Mouse (Mus musculus) hindbrain, embryonic 15.5 days (tissue): ENCODE measurements around the gene Klhdc4. TPM values are rescaled to one million over a fixed set of nuclear protein-coding genes. Genes with fewer than 3 reads are reported as not detected.

ENCODE experiments used
- ATAC-seq: fragments of 200-750 bp; cut with Nextera tagmentation; 2 replicates; pipeline ENCODE4 v1.8.0; 2017; ENCODE audit warnings: low read depth, moderate number of reproducible peaks, moderate TSS enrichment; ENCODE audit not compliant: low FRiP score
- H3K27ac ChIP-seq: fragments of 300-500 bp; sonication (generic); replicated peaks from 2 replicates; pipeline ENCODE4 v1.5.1; 2015; ENCODE audit warnings: mild to moderate bottlenecking, inconsistent platforms
- H3K27me3 ChIP-seq: fragments of 300-500 bp; sonication (generic); 2 replicates; pipeline ENCODE4 v1.6.1; 2015; ENCODE audit warnings: control low read depth, inconsistent platforms
- H3K36me3 ChIP-seq: fragments of 300-500 bp; sonication (generic); 2 replicates; pipeline ENCODE4 v1.6.1; 2015; ENCODE audit warnings: control low read depth, inconsistent platforms
- H3K4me1 ChIP-seq: fragments of 300-500 bp; sonication (generic); replicated peaks from 2 replicates; pipeline ENCODE4 v1.6.1; 2015; ENCODE audit warnings: control low read depth, inconsistent platforms
- H3K4me2 ChIP-seq: fragments of 300-500 bp; sonication (generic); 2 replicates; pipeline ENCODE4 v1.6.1; 2015; ENCODE audit warnings: moderate library complexity, mild to moderate bottlenecking, inconsistent platforms
- H3K4me3 ChIP-seq: fragments of 300-500 bp; sonication (generic); 2 replicates; pipeline ENCODE4 v1.5.1; 2015; ENCODE audit warnings: mild to moderate bottlenecking, inconsistent platforms
- H3K9ac ChIP-seq: fragments of 300-500 bp; sonication (generic); 2 replicates; pipeline ENCODE4 v1.6.1; 2015; ENCODE audit warnings: inconsistent platforms
- H3K9me3 ChIP-seq: fragments of 300-500 bp; sonication (generic); 2 replicates; pipeline ENCODE4 v1.6.1; 2016; ENCODE audit warnings: control low read depth, inconsistent platforms
- WGBS: fragments of 180-500 bp; shearing (Covaris S2); methylation state at CpG from one replicate; pipeline ENCODE4 v1.1.7; 2015; 5-methylcytosine and 5-hydroxymethylcytosine counted together
- polyA plus RNA-seq: library from polyadenylated mRNA; unstranded; fragments of >200 nt; fragmentation: Nextera tagmentation; extraction: Ambion mirVana; gene quantifications from 2 replicates; pipeline ENCODE4 v1.2.1, GENCODE M21; 2015

Klhdc4 gene
- polyA plus RNA-seq, 1 experiment from 2014 or later = 46.5 TPM

DNA sequence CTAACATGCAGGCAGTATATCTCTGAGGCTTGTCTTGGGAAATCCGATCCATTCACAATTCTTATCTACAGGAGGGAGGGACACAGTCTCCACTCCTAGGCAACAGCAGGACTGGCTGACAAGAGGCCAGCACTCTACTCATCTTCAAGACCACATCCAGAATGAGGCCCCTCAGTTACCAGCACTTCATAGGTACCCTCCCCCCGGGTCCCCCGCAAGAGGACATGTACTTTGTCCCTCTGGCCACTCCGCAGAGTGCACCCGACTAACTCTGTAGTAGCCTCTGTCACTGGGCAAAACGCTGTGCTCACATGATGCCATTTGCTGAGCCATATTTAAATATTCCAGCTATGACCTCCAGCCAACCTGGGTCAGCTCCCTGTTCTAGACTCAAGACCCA lies 31.0 kb downstream of the Klhdc4 start:
- ATAC-seq = no peak
- 95% methylated on average over 6 of the region's 6 CpGs for WGBS
- H3K9me3 ChIP-seq = no peaks in the 10 kb centered on the region
- no peaks in the 10 kb centered on the region for H3K27me3 ChIP-seq
- no peak overlapping the region for H3K4me2 ChIP-seq
- no peaks in the 10 kb centered on the region for H3K4me1 ChIP-seq
- no peak overlapping the region for H3K4me3 ChIP-seq
- peaks cover 32% of the 10 kb centered on the region for H3K36me3 ChIP-seq
- H3K27ac ChIP-seq = no peak overlapping the region
- no peak overlapping the region for H3K9ac ChIP-seq

DNA sequence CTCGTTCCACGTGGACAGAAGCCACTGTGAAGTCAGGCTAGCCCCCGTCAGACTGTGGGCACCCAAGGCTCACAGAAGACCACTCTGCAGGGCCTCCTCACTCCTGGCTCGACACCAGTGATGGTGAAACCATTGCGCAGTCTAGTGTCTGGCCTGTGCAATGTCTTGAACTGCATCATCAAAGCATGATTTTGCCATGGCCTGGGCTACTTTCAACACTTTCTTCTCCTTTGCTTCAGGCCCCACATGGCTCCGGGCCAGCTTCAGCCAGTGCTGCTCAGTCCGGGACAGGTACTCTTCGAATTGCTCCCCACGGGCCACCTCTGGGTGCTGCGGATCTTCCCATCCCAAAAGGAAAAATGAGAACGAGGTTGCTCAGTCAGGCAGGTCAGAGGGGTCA lies 33.0 kb downstream of the Klhdc4 start:
- H3K9me3 ChIP-seq = no peaks in the 10 kb centered on the region
- no peaks in the 10 kb centered on the region for H3K4me1 ChIP-seq
- no peaks in the 10 kb centered on the region for H3K27me3 ChIP-seq
- 94% methylated on average over 11 of the region's 11 CpGs for WGBS
- H3K36me3 ChIP-seq = peaks cover 22% of the 10 kb centered on the region; the same call in 1 of the 2 replicates
- ATAC-seq = no peak
- no peak overlapping the region for H3K4me3 ChIP-seq
- no peak overlapping the region for H3K4me2 ChIP-seq
- H3K9ac ChIP-seq = no peak overlapping the region
- no peak overlapping the region for H3K27ac ChIP-seq

DNA sequence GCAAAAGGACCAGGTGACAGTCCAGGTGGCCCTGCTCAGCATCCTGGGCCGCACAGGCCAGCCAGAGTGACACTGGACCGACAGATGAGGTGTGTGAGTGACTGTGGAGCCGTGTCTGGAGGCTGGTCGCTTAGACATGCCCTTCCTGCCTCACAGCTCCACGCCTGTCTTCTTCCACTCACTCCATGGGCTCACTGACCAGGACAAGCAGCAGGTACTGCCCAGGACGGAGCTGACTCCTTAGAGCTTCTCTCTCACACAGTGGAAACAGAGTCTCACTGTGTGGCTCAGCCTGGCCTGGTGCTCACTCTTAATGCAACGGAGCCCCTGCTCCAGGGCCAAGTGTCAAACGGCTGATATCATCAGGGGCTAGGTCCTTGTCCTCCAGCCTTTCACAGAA lies 33.9 kb downstream of the Klhdc4 start:
- Histone ChIP-seq H3K27ac (no peak overlapping the region), H3K4me3 (no peak overlapping the region), H3K36me3 (peaks cover 18% of the 10 kb centered on the region; the same call in 1 of the 2 replicates), H3K9ac (no peak overlapping the region), H3K4me1 (no peaks in the 10 kb centered on the region), H3K27me3 (no peaks in the 10 kb centered on the region), H3K4me2 (no peak overlapping the region), H3K9me3 (no peaks in the 10 kb centered on the region)
- ATAC-seq = no peak
- 93% methylated on average over 8 of the region's 8 CpGs for WGBS

DNA sequence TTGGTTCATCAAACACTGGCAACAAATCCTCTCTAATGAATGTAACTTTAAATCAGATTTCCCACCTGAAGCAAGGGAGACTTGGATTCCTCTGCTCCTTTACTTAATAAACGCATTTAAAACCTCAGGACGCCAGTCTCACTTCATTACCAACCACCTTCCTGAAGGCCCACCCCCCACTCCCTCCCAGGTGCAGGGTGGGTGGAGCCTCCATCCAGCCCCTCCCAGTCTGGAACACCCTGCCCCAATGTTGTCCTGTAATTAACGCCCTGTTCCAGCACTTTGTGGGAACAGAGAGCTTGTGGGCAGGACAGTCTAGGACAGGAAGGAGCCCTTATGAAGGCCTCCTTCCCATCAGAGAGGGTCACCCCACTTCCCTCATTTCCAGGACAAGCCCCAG lies 35.2 kb downstream of the Klhdc4 start:
- Histone ChIP-seq H3K9ac (no peak overlapping the region), H3K36me3 (peaks cover 14% of the 10 kb centered on the region; the same call in 1 of the 2 replicates), H3K27ac (no peak overlapping the region), H3K9me3 (no peaks in the 10 kb centered on the region), H3K4me3 (no peak overlapping the region), H3K27me3 (no peaks in the 10 kb centered on the region), H3K4me2 (no peak overlapping the region), H3K4me1 (no peaks in the 10 kb centered on the region)
- WGBS = 64% methylated on average over 3 of the region's 3 CpGs
- ATAC-seq = no peak

DNA sequence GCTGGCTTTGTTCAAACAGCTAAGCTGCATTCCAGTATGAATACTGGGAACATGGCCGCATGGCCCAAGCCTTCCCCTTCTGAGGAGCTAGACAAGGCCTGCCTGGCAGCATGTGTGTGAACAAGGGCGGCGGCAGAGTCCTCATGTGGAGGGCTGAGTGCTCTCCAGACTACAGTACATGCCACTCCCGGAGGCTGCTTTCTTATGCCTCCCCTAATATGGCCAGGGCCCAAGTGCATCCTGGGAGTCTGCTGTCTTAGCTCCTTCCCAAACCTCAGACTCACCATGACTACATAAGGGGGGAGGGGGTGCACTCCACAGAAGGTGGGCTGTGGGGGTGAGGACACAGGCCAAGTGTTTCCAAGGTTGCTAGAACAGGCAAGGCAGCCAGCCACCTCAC lies 36.7 kb downstream of the Klhdc4 start:
- Histone ChIP-seq H3K4me2 (no peak overlapping the region), H3K4me3 (no peak overlapping the region), H3K9ac (no peak overlapping the region), H3K4me1 (no peaks in the 10 kb centered on the region), H3K9me3 (no peaks in the 10 kb centered on the region), H3K36me3 (0 out of 2 replicates have a peak, but pooled peaks cover 5% of the 10 kb centered on the region), H3K27ac (no peak overlapping the region), H3K27me3 (no peaks in the 10 kb centered on the region)
- ATAC-seq = no peak
- 86% methylated on average over 4 of the region's 4 CpGs for WGBS

DNA sequence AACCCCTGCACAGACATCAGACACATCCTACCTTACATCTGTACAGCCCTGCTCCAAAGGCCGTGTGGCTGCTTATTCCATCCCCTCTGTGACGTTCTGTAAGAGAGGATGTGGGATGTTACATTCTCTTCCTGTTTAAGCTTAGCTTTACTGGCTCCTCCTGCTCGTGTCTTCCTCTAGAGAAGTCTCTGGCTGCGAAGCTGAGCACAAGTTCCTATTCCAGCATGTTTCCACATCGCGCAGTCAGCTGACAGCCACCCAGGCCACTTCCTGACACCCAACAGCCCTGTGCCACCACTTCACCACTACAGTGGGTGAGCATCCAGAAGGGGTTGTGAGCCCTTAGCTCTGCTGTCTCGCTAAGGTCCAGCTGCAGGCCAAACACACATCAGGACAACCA lies 37.2 kb downstream of the Klhdc4 start:
- Histone ChIP-seq H3K27me3 (no peaks in the 10 kb centered on the region), H3K36me3 (0 out of 2 replicates have a peak, but pooled peaks cover 5% of the 10 kb centered on the region), H3K4me2 (no peak overlapping the region), H3K9me3 (no peaks in the 10 kb centered on the region), H3K4me3 (no peak overlapping the region), H3K9ac (no peak overlapping the region), H3K4me1 (no peaks in the 10 kb centered on the region), H3K27ac (no peak overlapping the region)
- 83% methylated on average over 7 of the region's 7 CpGs for WGBS
- ATAC-seq = no peak

DNA sequence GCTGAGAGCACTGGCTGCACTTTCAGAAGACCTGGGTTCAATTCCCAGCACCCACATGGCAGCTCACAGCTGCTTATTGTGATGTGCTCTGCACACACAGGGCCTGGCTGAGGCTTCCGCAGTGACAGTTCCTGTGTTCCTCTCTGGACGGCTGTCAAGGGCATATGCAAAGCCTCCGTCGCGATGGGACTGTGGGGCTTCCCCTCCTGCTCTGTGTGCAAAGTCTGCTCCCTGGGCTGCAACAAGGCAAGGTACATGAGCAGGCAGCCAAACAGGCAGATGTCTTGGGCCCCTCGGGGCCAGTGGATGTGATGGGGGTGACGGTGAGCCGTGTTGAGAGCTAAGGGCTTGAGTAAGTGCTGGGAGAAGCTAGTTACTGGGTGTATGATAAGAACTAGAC lies 40.6 kb downstream of the Klhdc4 start:
- Histone ChIP-seq H3K27me3 (no peaks in the 10 kb centered on the region), H3K4me1 (no peaks in the 10 kb centered on the region), H3K4me3 (no peak overlapping the region), H3K9ac (no peak overlapping the region), H3K4me2 (no peak overlapping the region), H3K27ac (no peak overlapping the region), H3K36me3 (no peaks in the 10 kb centered on the region), H3K9me3 (no peaks in the 10 kb centered on the region)
- ATAC-seq = no peak
- WGBS = 76% methylated on average over 8 of the region's 8 CpGs

DNA sequence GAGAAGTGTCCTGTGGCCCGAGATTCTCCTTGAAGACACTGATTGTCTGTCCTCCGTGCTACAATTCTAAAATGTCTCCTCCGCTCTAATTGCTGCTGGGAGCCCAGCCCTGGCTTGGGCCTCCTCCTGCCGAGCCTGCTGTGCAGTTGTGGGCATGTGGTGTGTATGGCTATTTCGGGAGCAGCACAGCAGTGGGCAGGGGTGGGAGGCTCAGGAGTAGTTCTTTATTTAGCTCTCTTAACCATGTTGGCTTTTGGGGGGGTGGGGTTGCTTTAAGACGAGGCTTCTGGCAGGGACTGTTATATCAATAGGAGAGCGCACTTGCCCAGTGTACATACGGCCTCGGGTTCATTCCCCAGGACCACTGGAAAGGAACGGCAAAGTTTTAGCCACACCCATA lies 42.8 kb downstream of the Klhdc4 start:
- H3K4me2 ChIP-seq = no peak overlapping the region
- H3K27me3 ChIP-seq = no peaks in the 10 kb centered on the region
- no peak overlapping the region for H3K4me3 ChIP-seq
- no peaks in the 10 kb centered on the region for H3K4me1 ChIP-seq
- H3K27ac ChIP-seq = no peak overlapping the region
- H3K9me3 ChIP-seq = no peaks in the 10 kb centered on the region
- no peak for ATAC-seq
- H3K9ac ChIP-seq = no peak overlapping the region
- no peaks in the 10 kb centered on the region for H3K36me3 ChIP-seq
- 58% methylated on average over 10 of the region's 10 CpGs for WGBS

DNA sequence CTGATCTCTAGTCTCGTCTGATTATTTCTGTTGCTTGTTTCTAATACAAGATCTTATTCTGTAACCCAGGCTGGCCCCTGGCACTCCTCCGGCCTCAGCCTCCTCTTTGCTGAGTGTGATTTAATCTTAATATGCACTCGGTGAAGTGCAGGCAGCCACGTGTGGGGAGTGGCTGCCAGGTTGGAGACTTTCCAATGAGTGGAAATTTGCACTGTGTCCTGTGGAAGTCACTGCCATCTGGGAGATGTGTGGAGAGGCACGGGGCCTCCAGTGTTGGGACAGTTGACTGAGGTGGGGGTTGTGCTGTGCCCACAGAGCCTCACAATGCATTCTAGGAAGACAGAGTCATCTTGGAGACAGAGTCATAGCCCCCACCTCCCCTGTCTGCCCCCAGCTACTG lies 46.9 kb downstream of the Klhdc4 start:
- 61% methylated on average over 5 of the region's 5 CpGs for WGBS
- Histone ChIP-seq H3K4me2 (no peak overlapping the region), H3K4me1 (no peaks in the 10 kb centered on the region), H3K4me3 (no peak overlapping the region), H3K27ac (no peak overlapping the region), H3K9me3 (no peaks in the 10 kb centered on the region), H3K36me3 (no peaks in the 10 kb centered on the region), H3K9ac (no peak overlapping the region), H3K27me3 (no peaks in the 10 kb centered on the region)
- ATAC-seq = no peak

DNA sequence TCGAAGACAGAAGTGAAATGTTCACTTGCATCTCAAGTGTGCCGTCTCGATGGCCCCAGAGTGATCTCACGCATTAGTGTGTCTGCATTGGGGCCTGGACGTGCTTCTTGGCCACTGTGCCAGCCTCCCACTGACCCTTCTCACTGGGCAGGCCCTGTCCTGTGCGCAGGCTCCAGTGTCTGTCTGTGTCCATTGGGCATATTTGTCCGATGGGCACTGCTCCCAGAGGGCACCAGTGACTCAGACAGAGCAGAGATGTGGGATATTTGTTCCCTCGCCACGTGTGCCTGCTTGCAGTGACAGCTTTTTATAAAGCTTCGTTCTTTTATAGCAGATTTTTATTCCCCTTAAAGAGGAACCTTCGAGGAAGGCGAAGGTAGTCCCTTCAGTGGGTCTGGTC lies 55.5 kb downstream of the Klhdc4 start:
- WGBS = 92% methylated on average over 12 of the region's 12 CpGs
- Histone ChIP-seq H3K36me3 (no peaks in the 10 kb centered on the region), H3K4me3 (no peak overlapping the region), H3K4me2 (no peak overlapping the region), H3K9ac (no peak overlapping the region), H3K9me3 (no peaks in the 10 kb centered on the region), H3K27me3 (no peaks in the 10 kb centered on the region), H3K27ac (no peak overlapping the region), H3K4me1 (peaks cover 16% of the 10 kb centered on the region)
- no peak for ATAC-seq

DNA sequence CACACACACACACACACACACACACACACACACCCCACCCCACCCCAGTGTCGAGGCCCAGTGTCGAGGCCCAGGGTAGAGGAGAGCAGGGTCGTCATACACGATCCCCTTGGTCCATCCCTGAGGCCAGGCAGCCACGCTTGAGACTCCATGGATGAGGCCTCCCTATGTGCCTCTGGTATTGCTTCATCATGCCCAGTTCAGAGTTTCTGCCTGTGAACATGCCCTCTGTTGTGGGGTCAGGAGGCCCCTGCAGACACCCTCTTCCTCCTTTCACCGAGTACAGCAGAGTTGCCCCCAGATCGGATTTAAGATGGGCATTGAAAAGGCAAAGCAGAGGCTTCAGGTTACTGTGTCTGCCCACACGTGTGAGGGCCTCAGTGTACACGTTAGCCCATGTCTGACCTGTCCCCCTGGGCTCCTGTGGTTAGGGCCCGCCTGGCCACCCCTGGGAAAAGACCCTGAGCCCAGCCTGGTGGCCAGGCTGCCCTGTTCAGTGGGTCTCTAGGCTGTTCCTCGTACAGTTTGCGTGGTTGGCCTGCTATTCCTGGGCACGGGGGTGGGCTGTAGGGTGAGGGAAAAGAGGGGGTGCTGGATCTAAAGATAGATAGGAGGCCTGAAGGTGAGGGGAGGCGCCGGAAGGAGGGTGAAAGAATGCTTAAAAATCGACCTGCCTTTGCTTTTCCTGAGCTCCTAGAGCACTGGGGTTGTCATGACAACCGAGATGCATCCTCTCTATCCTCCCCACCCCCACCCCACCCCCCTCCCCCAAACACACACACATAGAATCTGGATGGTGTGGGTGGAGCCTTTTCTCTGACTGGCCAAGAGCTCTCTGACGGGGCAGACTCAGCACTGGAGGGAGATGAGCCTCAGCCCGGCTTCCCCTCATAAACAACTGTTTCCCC lies 58.3 kb downstream of the Klhdc4 start:
- no peaks in the 10 kb centered on the region for H3K9me3 ChIP-seq
- H3K36me3 ChIP-seq = no peaks in the 10 kb centered on the region
- no peak overlapping the region for H3K4me3 ChIP-seq
- H3K4me1 ChIP-seq = peaks cover 16% of the 10 kb centered on the region
- no peaks in the 10 kb centered on the region for H3K27me3 ChIP-seq
- WGBS = 20% methylated on average over 19 of the region's 19 CpGs
- 0 out of 2 replicates have a peak overlapping the region, but pooled peaks have one; percentile 9 for H3K4me2 ChIP-seq
- no peak overlapping the region for H3K9ac ChIP-seq
- ATAC-seq = peak; percentile 74
- H3K27ac ChIP-seq = no peak overlapping the region

DNA sequence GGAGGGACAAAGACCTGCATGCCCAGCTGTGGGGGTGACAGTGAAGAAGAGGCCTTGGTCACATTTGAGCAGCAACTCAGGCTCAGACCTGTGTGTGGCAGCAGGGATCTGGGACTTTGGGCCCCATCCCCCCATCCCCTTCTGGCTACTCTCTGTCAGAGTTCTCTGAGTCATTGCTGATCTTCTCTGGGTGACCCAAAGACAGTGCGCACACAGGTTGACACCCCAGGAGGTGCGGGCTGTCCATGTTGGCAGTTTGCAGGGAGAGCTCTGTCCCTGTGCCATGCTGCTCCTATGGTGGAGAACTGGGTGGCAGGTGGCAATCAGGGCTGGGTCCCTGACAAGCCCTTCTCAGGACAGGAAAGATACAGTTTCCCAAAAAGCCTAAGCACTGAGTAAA lies 59.7 kb downstream of the Klhdc4 start:
- H3K4me3 ChIP-seq = no peak overlapping the region
- no peak overlapping the region for H3K4me2 ChIP-seq
- H3K27ac ChIP-seq = no peak overlapping the region
- H3K27me3 ChIP-seq = no peaks in the 10 kb centered on the region
- no peak overlapping the region for H3K9ac ChIP-seq
- H3K9me3 ChIP-seq = no peaks in the 10 kb centered on the region
- peaks cover 16% of the 10 kb centered on the region for H3K4me1 ChIP-seq
- no peak for ATAC-seq
- no peaks in the 10 kb centered on the region for H3K36me3 ChIP-seq
- WGBS = 98% methylated on average over 2 of the region's 2 CpGs

DNA sequence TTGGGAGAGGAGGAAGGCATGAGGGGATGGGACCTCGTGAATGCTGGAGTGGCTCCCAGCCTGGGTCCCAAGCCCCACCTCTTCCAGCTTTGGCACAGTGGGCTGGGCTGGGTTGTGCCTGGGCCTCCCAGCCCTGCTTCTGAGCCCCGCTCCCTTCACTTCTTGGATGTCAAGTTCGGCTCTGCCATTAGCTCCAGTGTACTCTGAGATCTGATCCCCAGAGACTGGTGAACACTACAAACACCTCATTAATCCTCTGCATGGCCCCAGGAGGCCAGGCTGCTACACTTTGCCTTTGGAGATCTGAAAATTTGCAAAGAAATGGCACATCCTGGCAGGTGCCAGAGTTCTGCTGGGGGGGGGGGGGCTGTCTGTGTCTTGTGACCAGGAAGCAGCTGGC lies 60.3 kb downstream of the Klhdc4 start:
- no peak overlapping the region for H3K9ac ChIP-seq
- ATAC-seq = no peak
- H3K4me3 ChIP-seq = no peak overlapping the region
- H3K27me3 ChIP-seq = no peaks in the 10 kb centered on the region
- H3K4me2 ChIP-seq = no peak overlapping the region
- no peaks in the 10 kb centered on the region for H3K36me3 ChIP-seq
- peaks cover 16% of the 10 kb centered on the region for H3K4me1 ChIP-seq
- no peaks in the 10 kb centered on the region for H3K9me3 ChIP-seq
- WGBS = 58% methylated on average over 3 of the region's 3 CpGs
- no peak overlapping the region for H3K27ac ChIP-seq
